Mouse (Mus musculus) spleen, postnatal 36 days (tissue): ENCODE results near the gene Cenpp.
"Not testable (repeated sequence)": the region's sequence is repeated elsewhere in the genome, so short reads cannot be mapped to it uniquely, and the experiment has no call there.

Experiments used
- DNase-seq, 2 experiments: peaks; one replicate each; pipeline ENCODE4 v3.0.0; 2022; ENCODE audit warnings: low spot score in 2 of 2, mixed read lengths in 1 of 2

Gene Cenpp

GRCm38 (mm10) chr13:49607714-49608113 is 44.9 kb downstream of the Cenpp start, which contains the start of gene Ogn:
Gene Ogn (plus strand): TSS chr13:49608046.
- DNase-seq, result no peak

DNA sequence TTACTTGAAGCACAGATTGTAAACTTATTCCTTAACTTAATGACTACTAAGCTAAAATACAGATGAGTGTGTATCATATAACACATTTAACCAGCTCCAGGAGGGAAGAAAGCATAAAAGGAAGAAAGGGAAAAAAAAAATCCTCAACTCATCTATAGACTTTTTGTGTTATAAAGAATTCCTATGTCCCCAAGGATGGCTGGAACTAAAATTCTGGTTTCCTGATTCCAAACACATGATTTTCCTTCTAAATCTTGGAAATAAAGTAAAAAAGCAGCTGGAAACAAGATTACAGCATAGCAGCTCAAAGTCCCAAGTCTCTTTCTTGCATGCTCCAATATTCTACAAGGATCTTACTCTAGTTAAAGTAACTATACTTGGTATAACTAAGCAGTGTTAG is 49.0 kb downstream of the Cenpp start:
- no peak for DNase-seq

DNA sequence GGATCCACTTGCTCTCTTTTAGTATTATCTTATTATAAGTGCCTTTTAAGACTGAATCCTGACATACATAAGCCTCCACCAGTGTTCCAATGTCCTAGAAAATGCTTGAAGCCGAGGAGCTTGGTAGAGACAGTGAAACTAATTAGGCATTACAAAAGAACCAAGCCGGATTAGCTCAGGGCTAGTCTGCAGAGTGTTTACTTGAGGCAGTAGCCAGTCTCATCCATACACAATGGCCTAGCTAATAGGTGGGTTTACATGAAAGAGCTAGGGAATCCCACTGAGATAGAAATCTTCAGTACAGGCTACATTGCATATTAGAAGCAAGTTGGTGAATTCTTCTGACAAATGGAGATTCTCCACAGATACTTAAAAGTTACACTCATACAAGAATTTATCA is 50.0 kb downstream of the Cenpp start:
- not testable (repeated sequence) for DNase-seq

DNA sequence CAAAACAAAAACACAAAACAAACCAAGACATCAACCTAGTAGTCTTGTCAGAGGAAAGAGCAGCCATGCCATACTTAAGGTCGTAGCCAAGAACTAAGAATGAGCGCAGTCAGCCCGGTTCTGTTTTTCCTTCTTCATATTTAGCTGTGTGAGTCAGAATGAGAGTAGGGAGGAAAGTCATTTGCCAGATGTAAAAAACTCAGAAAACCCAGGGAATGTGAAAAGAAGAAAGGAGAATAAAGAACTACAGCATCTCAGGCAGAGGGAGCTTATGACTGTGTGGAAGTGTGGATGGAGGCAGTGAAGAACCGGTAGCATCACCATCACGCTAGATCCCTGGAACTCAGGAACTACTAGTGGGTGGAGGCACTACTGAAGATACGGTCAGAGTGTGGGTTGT is 66.5 kb downstream of the Cenpp start:
- no peak for DNase-seq

GRCm38 (mm10) chr13:49584307-49585005 is 68.1 kb downstream of the Cenpp start:
- DNase-seq, result no peak

GRCm38 (mm10) chr13:49583859-49584258 is 68.7 kb downstream of the Cenpp start:
- DNase-seq, result no peak

- DNase-seq, result no peak
Measured at GRCm38 (mm10) chr13:49581541-49582530, 70.7 kb downstream of the Cenpp start, which contains the start of gene Omd. Gene Omd (plus strand): TSS chr13:49582462.

DNA sequence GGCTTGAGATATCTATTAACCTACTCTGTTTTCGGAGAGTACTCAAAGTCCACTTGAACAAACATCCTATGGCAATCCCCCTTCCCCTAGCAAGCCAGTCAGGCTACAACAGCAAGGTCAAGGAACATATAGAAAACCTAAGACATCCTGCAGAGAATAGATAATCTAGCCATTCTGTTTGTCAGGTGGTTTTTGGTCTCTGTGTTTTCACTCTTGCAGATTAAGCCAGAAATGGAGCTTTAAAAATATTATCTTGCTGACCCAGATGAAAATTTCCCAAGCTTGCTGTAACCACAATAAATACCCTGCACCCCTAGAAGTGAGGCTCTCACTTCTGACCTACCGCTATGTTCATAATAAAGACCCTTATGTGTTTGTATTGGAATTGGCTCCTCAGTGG is 81.2 kb downstream of the Cenpp start:
- DNase-seq, result no peak

GRCm38 (mm10) chr13:49570371-49570770 is 82.2 kb downstream of the Cenpp start:
- no peak for DNase-seq

DNA sequence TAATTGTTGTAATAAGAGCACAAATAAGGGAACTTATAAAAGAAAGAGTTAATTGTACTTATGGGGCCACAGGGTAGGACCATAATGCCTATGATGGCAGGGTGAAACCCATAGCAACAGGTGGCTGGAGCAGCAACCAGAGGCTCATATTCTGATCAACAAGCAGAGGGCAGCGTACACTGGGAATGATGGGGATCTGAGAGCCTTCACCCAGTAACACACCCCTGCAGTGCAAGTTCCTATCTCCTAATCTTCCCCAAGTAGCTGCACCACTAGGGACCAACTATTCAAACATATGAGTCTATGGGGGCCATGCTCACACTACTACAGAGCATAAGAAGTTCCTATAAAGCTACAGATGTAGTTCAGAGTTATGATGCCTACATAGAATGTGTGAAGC is 88.2 kb downstream of the Cenpp start:
- no peak for DNase-seq

DNA sequence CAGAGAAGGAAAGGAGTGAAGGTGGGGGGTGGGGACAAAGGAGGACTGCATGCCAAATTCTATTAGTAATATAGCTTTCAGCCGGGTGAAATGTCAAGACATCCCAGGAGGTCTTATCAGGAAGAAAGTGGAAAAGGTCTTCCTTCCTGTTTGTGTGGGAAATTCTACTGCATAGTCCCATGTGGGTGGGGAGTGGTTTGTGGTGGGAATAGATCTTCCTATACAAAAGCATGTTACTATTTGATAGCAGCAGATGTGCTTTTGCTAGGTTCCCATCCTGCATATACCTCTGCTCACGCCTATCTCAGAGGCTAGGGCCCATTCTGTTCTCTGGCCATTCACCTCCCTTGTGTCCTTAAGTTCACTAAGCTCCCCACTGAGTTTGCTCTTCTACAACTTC is 91.7 kb downstream of the Cenpp start:
- no peak for DNase-seq

DNA sequence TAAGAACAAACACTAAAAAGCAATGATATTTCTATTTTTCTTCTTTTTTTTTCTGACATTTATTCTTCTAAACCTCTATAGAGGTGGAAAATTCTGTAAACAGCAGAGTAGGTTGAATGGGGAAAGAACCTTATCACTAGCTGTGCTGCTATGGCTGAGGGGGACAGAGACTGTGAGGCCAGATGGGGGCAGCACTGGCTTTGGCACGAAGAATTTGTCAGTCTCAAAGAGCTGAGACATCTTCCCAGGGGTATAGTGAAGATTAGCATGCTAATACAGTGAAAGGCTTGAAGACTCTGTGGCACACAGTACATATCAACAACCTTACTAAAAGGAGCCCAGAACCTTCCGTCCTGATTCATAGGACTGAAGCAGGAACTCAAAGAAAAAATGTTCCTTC is 93.4 kb downstream of the Cenpp start:
- DNase-seq, result peak in 1 of 2 experiments; percentile 4

DNA sequence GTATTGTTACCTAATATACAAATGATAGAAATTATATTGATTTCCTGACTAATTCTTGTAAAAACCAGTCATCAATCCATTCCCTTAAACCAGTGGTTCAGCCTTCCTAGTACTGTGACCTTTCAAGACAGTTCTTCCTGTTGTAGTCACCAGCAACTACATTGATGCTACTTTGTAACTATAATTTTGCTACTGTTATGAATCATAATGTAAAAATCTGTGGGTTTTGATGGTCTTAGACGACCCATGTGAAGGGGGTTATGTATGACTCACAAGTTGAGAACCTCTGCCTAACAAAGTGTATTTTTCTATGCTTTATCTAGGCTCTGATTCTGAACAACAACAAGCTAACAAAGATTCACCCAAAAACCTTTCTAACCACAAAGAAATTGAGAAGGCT is 95.7 kb downstream of the Cenpp start:
- no peak for DNase-seq

DNA sequence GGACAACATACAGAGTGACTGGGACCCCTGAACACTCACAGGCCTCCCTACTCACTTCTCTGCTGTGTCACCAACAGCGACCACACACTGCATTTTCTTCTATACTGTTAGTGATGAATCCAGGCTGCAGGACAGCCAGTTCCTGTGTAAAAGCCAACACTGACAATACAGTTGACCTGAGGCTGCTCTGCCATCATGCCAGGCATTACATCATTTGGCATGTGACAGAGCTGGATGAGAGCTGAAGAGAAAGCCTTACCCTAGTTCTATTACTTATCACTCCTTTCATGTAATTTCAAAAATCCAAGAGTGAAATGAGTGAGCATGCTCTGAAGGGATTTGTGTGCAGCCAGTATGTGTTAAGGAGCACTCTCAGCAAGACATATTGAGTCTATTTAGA is 96.4 kb downstream of the Cenpp start:
- no peak for DNase-seq

GRCm38 (mm10) chr13:49554519-49554918 is 98.1 kb downstream of the Cenpp start:
- DNase-seq, result no peak

- DNase-seq, result no peak
Measured at GRCm38 (mm10) chr13:49549616-49550015, 103.0 kb downstream of the Cenpp start.

- no peak for DNase-seq
Measured at GRCm38 (mm10) chr13:49547563-49548150, 104.9 kb downstream of the Cenpp start.

- no peak for DNase-seq
Measured at GRCm38 (mm10) chr13:49546517-49546916, 106.1 kb downstream of the Cenpp start.

- DNase-seq, result no peak
Measured at GRCm38 (mm10) chr13:49545646-49546045, 106.9 kb downstream of the Cenpp start.

- DNase-seq, result no peak
Measured at GRCm38 (mm10) chr13:49544279-49544678, 108.3 kb downstream of the Cenpp start, which contains the start of gene Aspn. Gene Aspn (plus strand): TSS chr13:49544443.

- DNase-seq, result no peak
Measured at GRCm38 (mm10) chr13:49538693-49539092, 113.9 kb downstream of the Cenpp start.

DNA sequence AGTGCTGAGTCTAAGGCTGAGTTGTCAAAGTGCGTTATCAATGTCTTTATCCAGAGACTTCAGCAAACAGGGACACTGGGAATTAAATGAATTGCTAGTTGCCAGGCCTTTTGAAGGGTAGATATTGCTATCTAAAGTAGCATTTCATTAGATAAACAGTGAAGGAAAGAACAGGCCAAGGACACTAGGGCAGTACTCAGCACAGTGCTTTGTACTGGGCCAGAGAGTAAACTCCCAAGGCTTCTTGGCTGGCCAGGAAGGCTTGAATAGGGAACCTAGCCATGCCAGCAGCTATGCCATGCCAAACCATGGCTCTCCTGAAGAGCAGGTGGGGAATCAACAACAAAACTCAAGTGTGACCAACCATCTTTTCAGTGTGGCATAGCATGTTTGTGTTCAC is 115.6 kb downstream of the Cenpp start:
- no peak for DNase-seq
